Mouse (Mus musculus) limb, embryonic 11.5 days (tissue): ENCODE data around the gene Arhgap40. TPM values are rescaled to one million over a fixed set of nuclear protein-coding genes. Genes with fewer than 3 reads are reported as not detected.

Experiments
- ATAC-seq: fragments of 200-750 bp; cut with Nextera tagmentation; 2 replicates; pipeline ENCODE4 v1.8.0; 2017; ENCODE audit warnings: low read depth; ENCODE audit not compliant: insufficient number of reproducible peaks, low FRiP score, low TSS enrichment
- DNase-seq: peaks from one replicate; pipeline ENCODE4 v3.0.0-alpha.2; 2015; ENCODE audit warnings: low spot score
- H3K27ac ChIP-seq: fragments of 300-500 bp; sonication (generic); replicated peaks from 2 replicates; pipeline ENCODE4 v1.5.1; 2014; ENCODE audit warnings: low read depth, mild to moderate bottlenecking, low read length
- H3K27me3 ChIP-seq: fragments of 300-500 bp; sonication (generic); 2 replicates; pipeline ENCODE4 v1.6.1; 2014; ENCODE audit warnings: mild to moderate bottlenecking, low read length, mixed read lengths; ENCODE audit not compliant: control insufficient read depth, insufficient read depth
- H3K36me3 ChIP-seq: fragments of 300-500 bp; sonication (generic); 2 replicates; pipeline ENCODE4 v1.6.1; 2014; ENCODE audit warnings: mild to moderate bottlenecking, low read length, moderate library complexity, mixed read lengths; ENCODE audit not compliant: control insufficient read depth, insufficient read depth
- H3K4me1 ChIP-seq: fragments of 300-500 bp; sonication (generic); 2 replicates; pipeline ENCODE4 v1.6.1; 2014; ENCODE audit warnings: low read length, mixed read lengths; ENCODE audit not compliant: control insufficient read depth, insufficient read depth
- H3K4me2 ChIP-seq: fragments of 300-500 bp; sonication (generic); 2 replicates; pipeline ENCODE4 v1.6.1; 2014; ENCODE audit warnings: low read depth, mild to moderate bottlenecking, moderate library complexity; ENCODE audit not compliant: severe bottlenecking
- H3K4me3 ChIP-seq: fragments of 300-500 bp; sonication (generic); 2 replicates; pipeline ENCODE4 v1.5.1; 2014; ENCODE audit warnings: low read depth, low read length
- H3K9ac ChIP-seq: fragments of 300-500 bp; sonication (generic); 2 replicates; pipeline ENCODE4 v1.6.1; 2014; ENCODE audit warnings: mild to moderate bottlenecking, low read length
- H3K9me3 ChIP-seq: fragments of 300-500 bp; sonication (generic); 2 replicates; pipeline ENCODE4 v1.6.1; 2016; ENCODE audit warnings: low read length; ENCODE audit not compliant: control insufficient read depth
- WGBS: fragments of 180-500 bp; shearing (Covaris S2); extraction: QIAGEN DNeasy Blood & Tissue Kit; methylation state at CpG from one replicate; pipeline ENCODE4 v1.1.7; 2014; 5-methylcytosine and 5-hydroxymethylcytosine counted together
- polyA plus RNA-seq: library from polyadenylated mRNA; unstranded; fragments of >200 nt; fragmentation: Nextera tagmentation; extraction: Ambion mirVana; gene quantifications from 2 replicates; pipeline ENCODE4 v1.2.1, GENCODE M21; 2014

The Arhgap40 gene
- not detected in 2 replicates for polyA plus RNA-seq

GRCm38 (mm10) chr2:158512528-158512927, at the start of gene Arhgap40:
Gene Arhgap40 (plus strand): TSS chr2:158512796.
- Histone ChIP-seq H3K4me3 (no peak within 1 kb of the TSS), H3K27ac (no peak within 1 kb of the TSS), H3K4me1 (no peaks in the 10 kb centered on the region), H3K9me3 (no peaks in the 10 kb centered on the region), H3K9ac (no peak within 1 kb of the TSS), H3K4me2 (no peak within 1 kb of the TSS), H3K36me3 (no peaks in the 10 kb centered on the region), H3K27me3 (no peaks in the 10 kb centered on the region)
- DNase-seq (no peak), ATAC-seq (no peak)
- WGBS, result 84% methylated on average over 10 of the region's 10 CpGs

- H3K27ac ChIP-seq, result no peak overlapping the region
- H3K9ac ChIP-seq, result no peak overlapping the region
- no peak overlapping the region for H3K4me2 ChIP-seq
- H3K4me1 ChIP-seq, result no peaks in the 10 kb centered on the region
- no peak for DNase-seq
- no peaks in the 10 kb centered on the region for H3K27me3 ChIP-seq
- no peak overlapping the region for H3K4me3 ChIP-seq
- 90% methylated on average over 1 of the region's 1 CpGs for WGBS
- no peak for ATAC-seq
- H3K9me3 ChIP-seq, result no peaks in the 10 kb centered on the region
- no peaks in the 10 kb centered on the region for H3K36me3 ChIP-seq
Measured at GRCm38 (mm10) chr2:158474159-158474558, 38.4 kb upstream of the Arhgap40 start.

- H3K9ac ChIP-seq, result no peak overlapping the region
- WGBS, result 84% methylated on average over 3 of the region's 3 CpGs
- H3K36me3 ChIP-seq, result peaks cover 2% of the 10 kb centered on the region; the same call in 1 of the 2 replicates
- no peak overlapping the region for H3K27ac ChIP-seq
- no peak for ATAC-seq
- no peaks in the 10 kb centered on the region for H3K4me1 ChIP-seq
- H3K27me3 ChIP-seq, result no peaks in the 10 kb centered on the region
- no peak for DNase-seq
- H3K4me2 ChIP-seq, result no peak overlapping the region
- no peaks in the 10 kb centered on the region for H3K9me3 ChIP-seq
- H3K4me3 ChIP-seq, result no peak overlapping the region
Measured at GRCm38 (mm10) chr2:158477640-158478039, 35.0 kb upstream of the Arhgap40 start.

- no peaks in the 10 kb centered on the region for H3K4me1 ChIP-seq
- H3K4me2 ChIP-seq, result no peak overlapping the region
- no peak overlapping the region for H3K27ac ChIP-seq
- peaks cover 8% of the 10 kb centered on the region for H3K36me3 ChIP-seq
- ATAC-seq, result no peak
- no peak for DNase-seq
- H3K9me3 ChIP-seq, result no peaks in the 10 kb centered on the region
- H3K9ac ChIP-seq, result no peak overlapping the region
- H3K27me3 ChIP-seq, result no peaks in the 10 kb centered on the region
- no peak overlapping the region for H3K4me3 ChIP-seq
- WGBS, result 85% methylated on average over 5 of the region's 5 CpGs
Measured at GRCm38 (mm10) chr2:158498457-158498856, 14.1 kb upstream of the Arhgap40 start.

- H3K27ac ChIP-seq, result no peak within 1 kb of the TSS
- H3K4me3 ChIP-seq, result no peak within 1 kb of the TSS
- H3K4me2 ChIP-seq, result no peak within 1 kb of the TSS
- H3K9ac ChIP-seq, result no peak within 1 kb of the TSS
- H3K9me3 ChIP-seq, result no peaks in the 10 kb centered on the region
- no peaks in the 10 kb centered on the region for H3K36me3 ChIP-seq
- ATAC-seq (no peak), DNase-seq (no peak)
- no peaks in the 10 kb centered on the region for H3K27me3 ChIP-seq
- H3K4me1 ChIP-seq, result no peaks in the 10 kb centered on the region
- 70% methylated on average over 11 of the region's 11 CpGs for WGBS
Measured at GRCm38 (mm10) chr2:158501836-158502812, 10.5 kb upstream of the Arhgap40 start, which contains the start of gene Adig. Gene Adig (plus strand): TSS chr2:158502612.

GRCm38 (mm10) chr2:158503226-158503625, 9.4 kb upstream of the Arhgap40 start:
- no peak overlapping the region for H3K9ac ChIP-seq
- H3K4me1 ChIP-seq, result no peaks in the 10 kb centered on the region
- H3K9me3 ChIP-seq, result no peaks in the 10 kb centered on the region
- H3K4me3 ChIP-seq, result no peak overlapping the region
- no peak overlapping the region for H3K27ac ChIP-seq
- DNase-seq (no peak), ATAC-seq (no peak)
- 85% methylated on average over 7 of the region's 7 CpGs for WGBS
- no peaks in the 10 kb centered on the region for H3K27me3 ChIP-seq
- H3K36me3 ChIP-seq, result no peaks in the 10 kb centered on the region
- H3K4me2 ChIP-seq, result no peak overlapping the region

- DNase-seq, result no peak
- Histone ChIP-seq H3K9me3 (no peaks in the 10 kb centered on the region), H3K4me3 (no peak overlapping the region), H3K4me2 (no peak overlapping the region), H3K27me3 (no peaks in the 10 kb centered on the region), H3K9ac (no peak overlapping the region), H3K36me3 (no peaks in the 10 kb centered on the region), H3K27ac (no peak overlapping the region), H3K4me1 (no peaks in the 10 kb centered on the region)
- ATAC-seq, result no peak
- 60% methylated on average over 4 of the region's 4 CpGs for WGBS
Measured at GRCm38 (mm10) chr2:158503671-158504070, 8.9 kb upstream of the Arhgap40 start.

GRCm38 (mm10) chr2:158506475-158506874, 6.1 kb upstream of the Arhgap40 start:
- no peak overlapping the region for H3K9ac ChIP-seq
- ATAC-seq (no peak), DNase-seq (no peak)
- H3K27ac ChIP-seq, result no peak overlapping the region
- no peak overlapping the region for H3K4me3 ChIP-seq
- no peaks in the 10 kb centered on the region for H3K27me3 ChIP-seq
- no peak overlapping the region for H3K4me2 ChIP-seq
- H3K9me3 ChIP-seq, result no peaks in the 10 kb centered on the region
- WGBS, result 83% methylated on average over 5 of the region's 5 CpGs
- no peaks in the 10 kb centered on the region for H3K4me1 ChIP-seq
- H3K36me3 ChIP-seq, result no peaks in the 10 kb centered on the region
